Mouse (Mus musculus): ENCODE measurements around the gene Zmynd11. TPM values are rescaled to one million over a fixed set of nuclear protein-coding genes. Genes with fewer than 3 reads are reported as not detected.

The Zmynd11 gene
- polyA plus RNA-seq, 1 experiment from 2014 or later, result 145 TPM

DNA sequence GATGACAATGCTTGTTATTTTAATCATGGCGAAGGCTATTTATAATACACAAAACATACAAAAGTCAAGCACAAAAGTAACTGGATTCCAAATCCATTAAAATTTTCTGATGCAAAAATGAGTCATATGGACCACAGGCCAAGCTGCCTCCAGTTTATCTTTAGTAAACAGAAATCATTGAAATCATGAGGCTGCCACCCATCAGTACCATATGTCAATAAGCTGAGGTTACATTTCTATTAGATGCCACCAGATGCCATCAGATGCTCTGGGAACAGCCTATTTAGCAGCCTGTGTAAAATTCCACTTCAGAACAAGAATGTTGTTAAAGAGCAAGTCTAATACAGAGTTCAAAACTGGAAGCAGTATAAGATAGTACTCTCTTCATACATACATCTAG, 52.7 kb downstream of the Zmynd11 start:
- no peaks in the 10 kb centered on the region for H3K27me3 ChIP-seq
- H3K4me2 ChIP-seq, result no peak overlapping the region
- no peak for ATAC-seq (ENCODE audit: low FRiP score)
- WGBS, result 97% methylated on average over 1 of the region's 1 CpGs
- H3K27ac ChIP-seq, result no peak overlapping the region
- H3K9ac ChIP-seq, result no peak overlapping the region
- no peaks in the 10 kb centered on the region for H3K9me3 ChIP-seq
- no peaks in the 10 kb centered on the region for H3K4me1 ChIP-seq (replicated peaks)
- no peak overlapping the region for H3K4me3 ChIP-seq
- H3K36me3 ChIP-seq, result peaks cover 16% of the 10 kb centered on the region

DNA sequence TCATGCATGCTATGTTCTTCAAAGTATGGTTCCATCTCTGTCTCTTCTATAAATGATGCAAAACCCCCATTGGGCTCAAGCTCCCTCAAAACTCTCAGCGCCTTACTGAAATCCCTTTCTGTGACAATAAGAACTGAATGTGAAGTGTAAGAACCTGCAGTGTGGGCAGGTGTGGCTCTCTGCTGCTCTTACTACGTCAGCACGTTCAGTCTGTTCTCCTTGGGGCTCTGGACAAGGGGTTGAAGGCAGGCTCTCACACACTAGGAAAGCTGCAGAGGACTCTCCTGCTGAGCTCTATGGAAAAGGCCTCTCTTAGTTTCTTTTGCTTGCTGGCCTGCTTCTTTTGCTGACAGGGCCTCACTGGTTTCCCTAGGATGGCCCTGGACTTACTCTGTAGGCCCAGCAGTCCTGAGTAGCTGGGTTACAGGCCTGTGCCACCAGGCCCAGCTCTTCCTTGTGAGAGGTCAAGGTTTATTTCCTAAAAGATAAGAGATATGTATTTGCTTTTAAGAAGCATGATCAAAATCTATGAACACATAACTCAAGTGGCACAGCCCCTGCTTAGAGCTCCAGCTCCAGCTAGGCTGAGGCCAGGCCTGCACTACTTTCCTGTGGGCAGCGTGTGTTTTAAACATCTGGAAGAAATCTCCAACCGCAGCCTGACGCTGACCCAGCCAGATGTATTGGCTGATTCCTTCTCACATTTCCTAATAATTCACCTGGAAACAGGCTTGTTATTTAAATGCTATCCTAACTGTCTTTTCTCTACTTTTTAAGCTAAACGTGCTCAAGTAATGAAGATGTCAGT, 56.5 kb downstream of the Zmynd11 start:
- H3K4me1 ChIP-seq (replicated peaks), result no peaks in the 10 kb centered on the region
- 85% methylated on average over 7 of the region's 7 CpGs for WGBS
- no peak overlapping the region for H3K9ac ChIP-seq
- no peak overlapping the region for H3K27ac ChIP-seq
- H3K4me3 ChIP-seq, result no peak overlapping the region
- ATAC-seq (ENCODE audit: low FRiP score), result no peak
- no peak overlapping the region for H3K4me2 ChIP-seq
- H3K9me3 ChIP-seq, result no peaks in the 10 kb centered on the region
- peaks cover 10% of the 10 kb centered on the region for H3K36me3 ChIP-seq
- no peaks in the 10 kb centered on the region for H3K27me3 ChIP-seq

DNA sequence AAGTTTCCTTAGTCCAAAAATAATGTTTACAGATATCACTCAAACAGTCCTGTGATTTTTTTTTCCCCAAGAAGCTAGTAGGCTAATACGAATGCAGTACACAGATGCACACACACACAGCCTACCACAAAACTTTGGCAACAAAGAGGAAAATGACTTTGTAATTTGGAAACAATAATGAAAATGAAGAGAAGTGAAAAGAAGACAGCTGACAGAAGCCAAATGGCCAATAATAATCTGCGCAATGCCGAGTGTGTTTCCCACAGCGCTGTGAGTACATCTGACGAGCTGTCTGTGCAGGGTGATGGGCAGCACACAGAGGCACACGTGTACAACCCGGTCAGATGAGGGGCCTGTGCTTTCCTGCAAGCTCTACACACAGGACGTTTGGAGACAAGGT, 58.4 kb downstream of the Zmynd11 start:
- ATAC-seq (ENCODE audit: low FRiP score), result no peak
- Histone ChIP-seq H3K36me3 (peaks cover 10% of the 10 kb centered on the region; the same call in 1 of the 2 replicates), H3K27me3 (no peaks in the 10 kb centered on the region), H3K27ac (no peak overlapping the region), H3K9me3 (no peaks in the 10 kb centered on the region), H3K4me1 (replicated peaks) (peaks cover 4% of the 10 kb centered on the region; the same call in 1 of the 2 replicates), H3K4me2 (no peak overlapping the region), H3K9ac (no peak overlapping the region), H3K4me3 (no peak overlapping the region)
- 96% methylated on average over 8 of the region's 8 CpGs for WGBS

DNA sequence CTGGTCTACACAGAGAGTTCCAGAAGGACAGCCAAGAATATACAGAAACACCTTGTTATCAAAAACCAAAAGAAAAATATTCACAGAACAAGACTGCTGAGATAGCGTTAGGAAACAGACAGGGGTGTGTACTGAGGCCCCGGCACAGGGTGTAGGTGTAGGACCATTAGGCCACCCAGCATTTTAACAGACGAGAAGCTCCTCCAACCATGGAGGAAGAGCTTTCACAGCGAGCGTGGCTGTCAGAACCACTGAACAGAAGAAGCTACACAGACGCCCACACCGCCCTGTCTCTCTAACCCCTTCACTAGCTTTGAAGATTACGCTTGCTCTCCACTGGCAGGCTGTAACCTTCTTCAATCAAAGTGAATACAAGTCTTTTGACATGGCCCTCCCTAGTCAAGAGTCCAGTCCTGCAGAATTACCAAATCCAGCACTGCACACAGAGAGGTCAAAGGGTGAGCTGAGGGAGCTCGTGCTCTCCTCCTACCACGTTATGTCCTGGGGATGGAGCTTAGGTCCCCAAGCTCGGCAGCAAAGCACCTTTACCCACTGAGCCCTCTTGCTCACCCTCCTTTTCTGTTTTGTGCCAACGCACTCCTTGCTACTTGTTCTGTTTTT, 62.4 kb downstream of the Zmynd11 start:
- ATAC-seq (ENCODE audit: low FRiP score), result no peak
- WGBS, result 78% methylated on average over 12 of the region's 12 CpGs

DNA sequence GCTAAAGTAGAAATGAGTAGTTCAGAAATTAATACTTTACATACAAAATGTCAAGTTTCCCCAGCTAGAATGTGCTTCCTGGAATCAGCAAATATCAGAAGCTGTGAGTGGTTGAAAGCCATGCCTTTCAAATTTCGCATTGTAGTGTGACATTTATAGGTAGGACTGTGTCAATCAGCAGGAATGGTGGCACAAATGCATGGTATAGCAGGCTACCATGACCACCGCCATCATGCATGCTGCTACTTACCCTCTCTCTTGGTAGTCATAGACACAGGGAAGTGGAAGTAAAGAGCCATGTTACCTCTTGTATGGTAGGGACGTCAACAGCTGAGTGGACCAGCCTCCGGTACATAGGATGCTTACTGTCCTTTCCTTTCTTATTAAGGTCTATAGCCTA, 67.8 kb downstream of the Zmynd11 start:
- Histone ChIP-seq H3K9me3 (no peaks in the 10 kb centered on the region), H3K4me3 (no peak overlapping the region), H3K27me3 (no peaks in the 10 kb centered on the region), H3K9ac (no peak overlapping the region), H3K36me3 (peaks cover 52% of the 10 kb centered on the region), H3K4me2 (no peak overlapping the region), H3K4me1 (replicated peaks) (no peaks in the 10 kb centered on the region), H3K27ac (no peak overlapping the region)
- 99% methylated on average over 4 of the region's 4 CpGs for WGBS
- ATAC-seq (ENCODE audit: low FRiP score), result no peak

More for the DNA sequence above, 62.4 kb downstream of the Zmynd11 start:
- Histone ChIP-seq H3K4me2 (no peak overlapping the region), H3K27me3 (no peaks in the 10 kb centered on the region), H3K4me3 (no peak overlapping the region), H3K4me1 (replicated peaks) (peaks cover 4% of the 10 kb centered on the region; the same call in 1 of the 2 replicates), H3K27ac (no peak overlapping the region), H3K9me3 (no peaks in the 10 kb centered on the region), H3K9ac (no peak overlapping the region), H3K36me3 (peaks cover 7% of the 10 kb centered on the region)

DNA sequence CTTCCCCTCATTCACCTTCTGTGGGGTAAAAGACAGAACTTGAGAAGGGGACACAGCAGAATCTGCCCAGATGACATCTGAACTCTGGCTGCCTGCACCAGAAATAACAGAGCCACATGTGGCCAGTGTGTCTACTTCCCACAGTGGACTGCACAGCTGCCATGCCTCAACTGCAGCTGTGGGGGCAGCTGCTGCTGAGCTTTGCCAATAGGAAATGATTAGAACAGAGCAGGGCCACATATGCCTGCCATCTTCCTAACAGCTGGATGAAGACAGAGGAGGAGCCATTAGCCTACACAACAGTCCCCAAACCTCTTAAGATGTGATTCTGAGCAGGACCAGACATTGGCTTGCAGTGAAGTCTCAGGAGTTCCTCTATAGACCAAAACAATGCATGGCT, 69.3 kb downstream of the Zmynd11 start:
- Histone ChIP-seq H3K9me3 (no peaks in the 10 kb centered on the region), H3K4me1 (replicated peaks) (no peaks in the 10 kb centered on the region), H3K27ac (no peak overlapping the region), H3K4me2 (no peak overlapping the region), H3K27me3 (no peaks in the 10 kb centered on the region), H3K9ac (no peak overlapping the region), H3K4me3 (no peak overlapping the region), H3K36me3 (peaks cover 66% of the 10 kb centered on the region)
- ATAC-seq (ENCODE audit: low FRiP score), result no peak

DNA sequence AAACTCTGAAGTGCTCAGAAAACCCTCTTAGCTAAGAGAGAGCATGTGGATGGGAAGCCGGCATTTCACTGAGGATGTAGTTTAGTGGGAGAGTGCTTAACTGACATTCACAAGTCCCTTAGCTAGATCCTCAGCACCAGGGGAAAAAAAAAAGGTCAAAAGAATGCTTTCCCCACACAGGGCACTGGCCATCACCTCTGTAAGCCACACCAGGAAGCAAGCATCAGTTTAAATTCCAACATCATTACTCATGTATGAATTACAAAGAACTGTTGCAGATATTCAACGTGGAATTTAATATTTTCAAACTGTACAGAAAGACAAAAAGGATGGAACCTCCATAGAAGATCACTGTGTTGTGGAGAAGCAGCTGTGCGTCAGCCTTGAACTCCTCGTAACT, 69.7 kb downstream of the Zmynd11 start:
- Histone ChIP-seq H3K9me3 (no peaks in the 10 kb centered on the region), H3K27me3 (no peaks in the 10 kb centered on the region), H3K27ac (no peak overlapping the region), H3K4me3 (no peak overlapping the region), H3K4me1 (replicated peaks) (no peaks in the 10 kb centered on the region), H3K4me2 (no peak overlapping the region), H3K9ac (no peak overlapping the region), H3K36me3 (peaks cover 70% of the 10 kb centered on the region)
- 97% methylated on average over 4 of the region's 4 CpGs for WGBS
- ATAC-seq (ENCODE audit: low FRiP score), result no peak

DNA sequence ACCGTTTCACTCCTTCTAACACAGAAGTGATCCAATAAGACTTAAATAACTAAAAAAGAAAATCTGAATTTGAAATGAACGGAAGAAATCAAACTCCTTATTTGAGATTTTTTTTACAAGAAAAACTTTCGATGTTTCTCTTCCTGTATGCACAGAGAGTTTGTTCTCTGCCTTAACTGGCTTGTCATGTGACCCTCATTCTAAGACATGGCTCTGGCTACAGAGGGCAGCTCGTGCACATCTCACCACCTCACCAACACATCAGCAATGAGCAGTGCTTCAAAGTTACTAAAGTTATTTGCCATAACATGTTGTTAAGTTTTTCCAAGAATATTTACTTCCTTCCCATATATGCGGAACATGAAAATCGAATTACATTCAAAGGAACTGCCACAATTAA, 70.5 kb downstream of the Zmynd11 start:
- H3K4me3 ChIP-seq, result no peak overlapping the region
- H3K9me3 ChIP-seq, result no peaks in the 10 kb centered on the region
- H3K4me1 ChIP-seq (replicated peaks), result no peaks in the 10 kb centered on the region
- no peaks in the 10 kb centered on the region for H3K27me3 ChIP-seq
- ATAC-seq (ENCODE audit: low FRiP score), result no peak
- no peak overlapping the region for H3K4me2 ChIP-seq
- WGBS, result 95% methylated on average over 6 of the region's 6 CpGs
- H3K27ac ChIP-seq, result no peak overlapping the region
- H3K36me3 ChIP-seq, result peaks cover 76% of the 10 kb centered on the region
- H3K9ac ChIP-seq, result no peak overlapping the region

DNA sequence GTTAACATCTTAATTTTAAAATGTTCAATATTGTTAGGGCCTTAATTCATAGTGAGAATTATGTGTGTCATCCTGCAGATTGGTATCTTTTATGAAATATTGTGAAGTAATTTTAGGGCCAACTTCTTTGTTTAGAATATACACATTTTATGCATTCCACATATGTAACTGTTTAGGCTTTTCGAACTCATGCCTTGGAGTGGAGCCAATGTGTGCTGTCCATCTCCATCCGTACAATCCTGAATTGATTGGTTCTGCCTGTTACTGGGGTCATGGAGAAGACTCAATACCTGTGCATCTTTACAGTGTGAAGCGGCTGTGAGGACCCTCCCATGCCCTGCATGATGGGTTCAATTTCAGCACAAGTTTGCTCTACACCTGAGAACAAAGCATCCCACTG, 72.3 kb downstream of the Zmynd11 start:
- Histone ChIP-seq H3K9me3 (no peaks in the 10 kb centered on the region), H3K36me3 (peaks cover 90% of the 10 kb centered on the region), H3K4me3 (no peak overlapping the region), H3K27me3 (no peaks in the 10 kb centered on the region), H3K9ac (no peak overlapping the region), H3K4me1 (replicated peaks) (no peaks in the 10 kb centered on the region), H3K27ac (no peak overlapping the region), H3K4me2 (no peak overlapping the region)
- WGBS, result 85% methylated on average over 3 of the region's 3 CpGs
- no peak for ATAC-seq (ENCODE audit: low FRiP score)

DNA sequence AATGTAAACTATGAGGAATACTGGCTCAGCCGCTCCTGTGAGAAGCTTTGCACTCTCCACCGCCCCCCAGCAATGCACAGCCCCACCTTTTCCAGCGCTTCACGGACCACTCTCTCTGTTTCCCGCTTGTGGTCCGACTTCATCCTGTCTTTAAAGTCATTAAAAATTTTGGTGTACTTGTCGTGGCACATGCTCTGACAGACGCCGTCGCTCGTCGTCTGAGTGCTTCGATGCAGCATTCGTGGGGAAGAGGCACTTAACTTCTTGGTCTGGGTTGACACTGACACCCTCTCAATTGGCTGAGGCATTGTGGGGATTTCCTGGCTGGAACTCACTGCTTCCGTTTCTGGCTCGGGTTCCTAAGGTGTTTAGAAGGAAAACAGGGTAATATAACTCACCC, 75.8 kb downstream of the Zmynd11 start:
- WGBS, result 90% methylated on average over 16 of the region's 16 CpGs
- no peaks in the 10 kb centered on the region for H3K27me3 ChIP-seq

DNA sequence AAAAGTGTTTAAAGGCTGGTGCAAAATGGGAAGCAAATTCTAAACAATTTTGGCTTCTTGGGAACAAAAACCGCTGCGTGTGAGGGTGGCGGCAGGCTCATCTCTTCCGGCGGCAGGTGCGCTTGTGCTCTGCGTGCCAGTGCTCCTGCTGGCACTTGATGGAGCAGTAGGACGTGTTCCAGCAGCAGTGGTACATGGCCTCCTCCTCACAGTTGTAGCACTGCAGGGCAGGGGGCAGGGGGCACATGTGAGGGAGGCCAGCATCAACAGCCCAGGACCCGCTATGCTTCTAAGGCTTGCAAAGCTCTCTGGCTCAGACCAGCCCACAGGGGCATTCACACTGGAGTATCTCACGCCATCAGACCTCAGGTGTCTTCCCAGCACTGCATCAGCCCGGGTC, 78.4 kb downstream of the Zmynd11 start:
- 85% methylated on average over 11 of the region's 11 CpGs for WGBS
- no peak for ATAC-seq (ENCODE audit: low FRiP score)
- Histone ChIP-seq H3K9ac (no peak overlapping the region), H3K4me2 (no peak overlapping the region), H3K27me3 (no peaks in the 10 kb centered on the region), H3K36me3 (peaks cover 89% of the 10 kb centered on the region), H3K4me1 (replicated peaks) (no peaks in the 10 kb centered on the region), H3K9me3 (no peaks in the 10 kb centered on the region), H3K27ac (no peak overlapping the region), H3K4me3 (no peak overlapping the region)

More for the DNA sequence above, 75.8 kb downstream of the Zmynd11 start:
- ATAC-seq (ENCODE audit: low FRiP score), result no peak
- Histone ChIP-seq H3K9ac (no peak overlapping the region), H3K36me3 (peaks cover 85% of the 10 kb centered on the region), H3K4me1 (replicated peaks) (no peaks in the 10 kb centered on the region), H3K27ac (no peak overlapping the region), H3K4me2 (no peak overlapping the region), H3K9me3 (no peaks in the 10 kb centered on the region), H3K4me3 (no peak overlapping the region)

DNA sequence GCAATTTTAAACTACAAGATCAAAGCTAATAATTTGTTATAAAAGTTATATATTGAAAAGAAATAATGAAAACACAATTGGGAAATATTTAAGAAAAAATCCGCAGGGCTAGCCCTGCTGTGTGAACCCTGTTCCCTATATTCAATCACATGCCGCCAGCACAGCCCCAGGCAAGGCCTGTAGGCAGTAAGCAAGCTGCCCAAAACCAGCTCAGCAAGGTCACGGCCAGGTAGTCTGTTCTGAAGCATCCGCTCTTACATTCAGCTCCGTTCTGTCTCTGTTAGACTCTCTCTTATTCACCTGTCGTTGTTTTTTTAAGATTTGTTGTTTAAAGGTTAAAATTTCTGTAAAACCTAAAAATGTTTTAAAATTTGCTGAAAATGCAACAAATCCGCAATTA, 78.9 kb downstream of the Zmynd11 start:
- WGBS, result 95% methylated on average over 7 of the region's 7 CpGs
- Histone ChIP-seq H3K4me3 (no peak overlapping the region), H3K9ac (no peak overlapping the region), H3K36me3 (peaks cover 89% of the 10 kb centered on the region), H3K27me3 (no peaks in the 10 kb centered on the region), H3K4me1 (replicated peaks) (no peaks in the 10 kb centered on the region), H3K9me3 (no peaks in the 10 kb centered on the region), H3K27ac (no peak overlapping the region), H3K4me2 (no peak overlapping the region)
- no peak for ATAC-seq (ENCODE audit: low FRiP score)

Measured in hindbrain, embryonic 13.5 days (tissue).